Mouse (Mus musculus) G1E (cell line): ENCODE measurements at regions not wholly inside any gene's neighbourhood (a gene's known extent, or its start where the extent isn't known, plus 50 kb on each side); places are given as distances from the start of the nearest gene placed in this dataset.

Experiments
- ATAC-seq: 2 replicates; pipeline ENCODE4 v1.8.0; 2016; ENCODE audit warnings: mild to moderate bottlenecking; ENCODE audit not compliant: insufficient number of reproducible peaks, poor library complexity, low FRiP score, severe bottlenecking; ENCODE audit errors: extremely low read depth
- DNase-seq: peaks from one replicate; pipeline ENCODE4 v3.0.0; 2012; ENCODE audit warnings: low spot score
- H3K27me3 ChIP-seq: 2 replicates; pipeline ENCODE4 v1.6.1; 2012; ENCODE audit warnings: mild to moderate bottlenecking, low read length, inconsistent platforms; ENCODE audit not compliant: insufficient read depth
- H3K36me3 ChIP-seq: replicated peaks from 2 replicates; pipeline ENCODE3; 2012; ENCODE audit warnings: mild to moderate bottlenecking, inconsistent platforms
- H3K4me1 ChIP-seq: 2 replicates; pipeline ENCODE4 v1.6.1; 2012; ENCODE audit warnings: low read depth, low read length, inconsistent platforms, mixed read lengths; ENCODE audit not compliant: insufficient read depth
- H3K4me3 ChIP-seq: 2 replicates; pipeline ENCODE4 v1.5.1; 2012; ENCODE audit warnings: low read depth, mild to moderate bottlenecking, inconsistent platforms, low read length, moderate library complexity, mixed read lengths
- H3K9me3 ChIP-seq: replicated peaks from 2 replicates; pipeline ENCODE4 v1.6.1; 2012; ENCODE audit warnings: inconsistent platforms
- CTCF ChIP-seq: IDR thresholded peaks from 2 replicates; pipeline ENCODE4 v1.5.1; 2012; ENCODE audit warnings: low read depth, low read length, inconsistent platforms, mixed read lengths
- GATA1 ChIP-seq: IDR thresholded peaks from 2 replicates; pipeline ENCODE4 v1.6.1; 2012; ENCODE audit warnings: borderline replicate concordance, low read length, inconsistent platforms, mixed read lengths
- GATA2 ChIP-seq: IDR thresholded peaks from 2 replicates; pipeline ENCODE4 v1.6.1; 2012; ENCODE audit warnings: low read depth, low read length, inconsistent platforms, borderline replicate concordance
- POLR2AphosphoS5 ChIP-seq: IDR thresholded peaks from 2 replicates; pipeline ENCODE4 v1.6.1; 2012; ENCODE audit warnings: low read depth, low read length, inconsistent platforms; ENCODE audit not compliant: insufficient replicate concordance
- TAL1 ChIP-seq: conservative IDR thresholded peaks from 2 replicates; pipeline ENCODE4 v1.6.1; 2012; ENCODE audit warnings: low read depth, low read length, inconsistent platforms, mixed read lengths

- Histone ChIP-seq H3K9me3 (no peaks in the 10 kb centered on the region), H3K4me3 (no peak overlapping the region), H3K36me3 (no peaks in the 10 kb centered on the region), H3K27me3 (peaks cover 14% of the 10 kb centered on the region), H3K4me1 (peaks cover 5% of the 10 kb centered on the region)
- TF ChIP-seq TAL1 = no peak
- no peak for TF ChIP-seq CTCF
- TF ChIP-seq GATA1 = no peak
- TF ChIP-seq POLR2AphosphoS5 = no peak
- TF ChIP-seq GATA2 = no peak
- ATAC-seq (no peak), DNase-seq (no peak)
Observed at GRCm38 (mm10) chr13:35513120-35513519, 146.5 kb upstream of the Cdyl start.

DNA sequence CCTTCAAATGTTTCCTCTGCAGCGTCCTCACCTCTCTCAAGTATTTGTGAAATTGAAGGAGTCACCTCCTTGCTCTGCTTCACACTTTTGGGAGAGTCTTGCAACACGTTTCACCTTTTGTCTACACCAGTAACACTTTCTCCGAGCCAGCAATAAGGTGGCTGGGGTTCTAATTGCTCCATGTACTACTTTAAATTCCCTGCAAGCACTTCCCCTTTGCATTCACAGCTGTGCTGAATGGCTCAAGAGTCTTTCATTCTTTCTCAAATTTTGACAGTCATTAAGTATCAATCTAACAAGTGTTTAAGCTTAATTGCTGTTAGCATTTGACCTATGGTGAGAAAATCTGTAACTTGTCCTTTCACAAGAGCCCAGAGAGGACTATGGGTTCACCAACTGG is 144.3 kb upstream of the Cdyl start:
- H3K36me3 ChIP-seq = no peaks in the 10 kb centered on the region
- H3K4me3 ChIP-seq = no peak overlapping the region
- H3K4me1 ChIP-seq = peaks cover 3% of the 10 kb centered on the region
- ATAC-seq = no peak
- no peaks in the 10 kb centered on the region for H3K9me3 ChIP-seq
- no peak for DNase-seq
- no peak for TF ChIP-seq GATA2
- TF ChIP-seq TAL1 = no peak
- no peak for TF ChIP-seq CTCF
- TF ChIP-seq POLR2AphosphoS5 = no peak
- no peak for TF ChIP-seq GATA1
- peaks cover 17% of the 10 kb centered on the region for H3K27me3 ChIP-seq

GRCm38 (mm10) chr13:35517692-35518091 is 141.9 kb upstream of the Cdyl start:
- Histone ChIP-seq H3K4me3 (no peak overlapping the region), H3K9me3 (no peaks in the 10 kb centered on the region), H3K4me1 (no peaks in the 10 kb centered on the region), H3K27me3 (peaks cover 20% of the 10 kb centered on the region), H3K36me3 (no peaks in the 10 kb centered on the region)
- no peak for TF ChIP-seq CTCF
- no peak for TF ChIP-seq POLR2AphosphoS5
- TF ChIP-seq GATA1 = no peak
- no peak for TF ChIP-seq GATA2
- TF ChIP-seq TAL1 = no peak
- no peak for ATAC-seq
- DNase-seq = no peak

GRCm38 (mm10) chr13:35522272-35522671 is 137.4 kb upstream of the Cdyl start:
- Histone ChIP-seq H3K36me3 (no peaks in the 10 kb centered on the region), H3K9me3 (no peaks in the 10 kb centered on the region), H3K4me3 (no peak overlapping the region), H3K4me1 (no peaks in the 10 kb centered on the region), H3K27me3 (peaks cover 23% of the 10 kb centered on the region)
- TF ChIP-seq POLR2AphosphoS5 (no peak), GATA2 (no peak), TAL1 (no peak), GATA1 (no peak)
- ATAC-seq = no peak
- DNase-seq = no peak

DNA sequence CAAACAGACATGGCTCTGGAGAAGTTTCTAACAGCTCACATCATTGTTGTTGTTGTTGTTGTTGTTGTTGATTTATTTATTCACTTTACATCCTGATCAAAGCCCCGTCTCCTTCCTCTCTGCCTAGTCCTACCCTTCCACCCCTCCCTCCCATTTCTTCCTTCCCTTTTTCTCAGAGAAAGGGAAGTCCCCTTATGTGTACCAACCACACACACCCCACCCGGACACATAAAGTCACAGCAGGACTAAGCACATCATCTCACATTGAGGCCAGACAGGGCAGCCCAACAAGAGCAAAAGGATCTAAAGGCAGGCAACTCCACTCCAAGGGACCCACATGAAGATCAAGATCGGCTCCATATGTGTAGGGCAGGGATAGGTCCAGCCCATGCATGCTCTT is 130.1 kb upstream of the Cdyl start:
- Histone ChIP-seq H3K4me1 (peaks cover 3% of the 10 kb centered on the region), H3K27me3 (peaks cover 14% of the 10 kb centered on the region), H3K36me3 (no peaks in the 10 kb centered on the region), H3K9me3 (no peaks in the 10 kb centered on the region), H3K4me3 (no peak overlapping the region)
- ATAC-seq (no peak), DNase-seq (no peak)
- TF ChIP-seq CTCF (no peak), GATA1 (no peak), POLR2AphosphoS5 (no peak)

- ATAC-seq (no peak), DNase-seq (no peak)
- TF ChIP-seq GATA2 (no peak), TAL1 (no peak), POLR2AphosphoS5 (no peak), CTCF (no peak)
- Histone ChIP-seq H3K4me1 (peaks cover 4% of the 10 kb centered on the region; the same call in 1 of the 2 replicates), H3K27me3 (peaks cover 18% of the 10 kb centered on the region), H3K9me3 (no peaks in the 10 kb centered on the region), H3K4me3 (no peak overlapping the region), H3K36me3 (no peaks in the 10 kb centered on the region)
Observed at GRCm38 (mm10) chr13:35537106-35537505, 122.5 kb upstream of the Cdyl start.

DNA sequence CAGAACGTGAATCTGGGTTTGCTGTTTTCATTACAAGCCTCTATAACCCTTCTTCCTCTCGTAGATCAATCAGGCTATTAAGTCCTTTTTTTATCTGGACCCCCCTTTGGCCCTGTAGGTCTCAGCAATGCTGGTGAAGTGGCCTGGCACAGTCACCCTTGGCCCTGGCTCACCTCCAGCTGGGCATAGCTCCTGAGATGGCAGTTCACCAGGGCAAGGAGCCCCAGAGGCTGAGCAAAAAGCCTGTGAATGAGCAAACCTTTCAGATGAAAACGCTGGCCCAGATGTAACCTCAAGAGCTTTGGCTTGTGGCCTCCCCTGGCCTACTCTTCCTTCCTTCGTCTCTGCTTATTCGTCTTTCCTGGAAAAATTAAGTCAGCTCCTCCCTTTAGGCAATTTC is 121.7 kb upstream of the Cdyl start:
- no peaks in the 10 kb centered on the region for H3K9me3 ChIP-seq
- ATAC-seq (no peak), DNase-seq (no peak)
- no peak for TF ChIP-seq CTCF
- peaks cover 4% of the 10 kb centered on the region; the same call in 1 of the 2 replicates for H3K4me1 ChIP-seq
- H3K4me3 ChIP-seq = no peak overlapping the region
- H3K27me3 ChIP-seq = peaks cover 18% of the 10 kb centered on the region
- no peaks in the 10 kb centered on the region for H3K36me3 ChIP-seq

DNA sequence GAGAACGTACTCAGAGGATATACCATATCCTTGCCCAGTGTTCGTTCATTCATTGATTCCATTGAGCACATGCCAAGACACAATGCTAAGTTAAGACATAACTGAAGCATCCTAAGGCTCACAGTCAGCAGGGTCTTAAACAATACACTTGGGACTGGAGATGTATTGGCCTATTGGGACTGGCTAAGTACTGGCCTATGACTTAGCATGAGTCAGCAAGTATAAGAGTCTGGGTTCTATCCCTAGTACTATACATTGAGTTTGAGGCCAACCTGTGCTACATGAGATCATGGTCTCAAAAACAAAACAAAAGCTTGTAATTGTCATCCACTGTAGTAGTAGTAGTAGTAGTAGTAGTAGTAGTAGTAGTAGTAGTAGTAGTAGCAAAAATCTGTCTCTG is 119.2 kb upstream of the Cdyl start:
- ATAC-seq (no peak), DNase-seq (no peak)
- Histone ChIP-seq H3K4me3 (no peak overlapping the region), H3K36me3 (no peaks in the 10 kb centered on the region), H3K4me1 (peaks cover 4% of the 10 kb centered on the region; the same call in 1 of the 2 replicates), H3K27me3 (peaks cover 14% of the 10 kb centered on the region), H3K9me3 (no peaks in the 10 kb centered on the region)
- TF ChIP-seq GATA1 = no peak
